Mouse (Mus musculus) T-helper 1 cell (primary cell): ENCODE results near the gene Dtx3.

Experiments used
- in situ Hi-C: fragments of 300-600 bp; cut with MboI, MseI; formaldehyde crosslinking; loops from one replicate; pipeline ENCODE4 v1.15.1; 2025; ENCODE audit warnings: high pct_unique_total_duplicates

Gene Dtx3

GRCm38 (mm10) chr10:127185506-127185905, 10.0 kb downstream of the Dtx3 start:
- in situ Hi-C loops = no loop called here

- in situ Hi-C loops = no loop called here
These were observed 10.4 kb downstream of the Dtx3 start for GRCm38 (mm10) chr10:127185101-127185500.

- in situ Hi-C loops = no loop called here
These were observed 11.8 kb downstream of the Dtx3 start for GRCm38 (mm10) chr10:127183759-127184158.

GRCm38 (mm10) chr10:127182624-127183023, 12.9 kb downstream of the Dtx3 start:
- in situ Hi-C loops = no loop called here

GRCm38 (mm10) chr10:127181566-127181965, 14.0 kb downstream of the Dtx3 start:
- in situ Hi-C loops = no loop called here

- in situ Hi-C loops = no loop called here
These were observed 14.9 kb downstream of the Dtx3 start for GRCm38 (mm10) chr10:127180695-127181047.

GRCm38 (mm10) chr10:127179871-127180694, 15.4 kb downstream of the Dtx3 start, which contains the start of gene Slc26a10:
Gene Slc26a10 (minus strand): TSS chr10:127180645.
- in situ Hi-C loops = loop anchor here (5.0 kb wide), 1 partner anchor 103 kb away; the partner anchor contains the start of gene Agap2

- in situ Hi-C loops = loop anchor here (5.0 kb wide), 1 partner anchor 101 kb away; the partner anchor contains the start of gene Agap2
These were observed 17.1 kb downstream of the Dtx3 start for GRCm38 (mm10) chr10:127178286-127179027.

- in situ Hi-C loops = loop anchor here (5.0 kb wide), 1 partner anchor 100 kb away; the partner anchor contains the start of gene Agap2
These were observed 17.8 kb downstream of the Dtx3 start for GRCm38 (mm10) chr10:127177719-127178118.

- in situ Hi-C loops = loop anchor here (5.0 kb wide), 1 partner anchor 100 kb away; the partner anchor contains the start of gene Agap2
These were observed 18.3 kb downstream of the Dtx3 start for GRCm38 (mm10) chr10:127177235-127177634.

- in situ Hi-C loops = loop anchor here (5.0 kb wide), 1 partner anchor 99 kb away; the partner anchor contains the start of gene Agap2
These were observed 18.8 kb downstream of the Dtx3 start for GRCm38 (mm10) chr10:127176756-127177155.

GRCm38 (mm10) chr10:127176228-127176627, 19.3 kb downstream of the Dtx3 start:
- in situ Hi-C loops = loop anchor here (5.0 kb wide), 1 partner anchor 99 kb away; the partner anchor contains the start of gene Agap2

- in situ Hi-C loops = loop anchor here (5.0 kb wide), 1 partner anchor 57 kb away; no protein-coding TSS in a partner anchor
These were observed 21.4 kb downstream of the Dtx3 start for GRCm38 (mm10) chr10:127174170-127174569.

- in situ Hi-C loops = loop anchor here (5.0 kb wide), 1 partner anchor 56 kb away; no protein-coding TSS in a partner anchor
These were observed 22.1 kb downstream of the Dtx3 start for GRCm38 (mm10) chr10:127173148-127174065.

- in situ Hi-C loops = loop anchor here (5.0 kb wide), 1 partner anchor 54 kb away; no protein-coding TSS in a partner anchor
These were observed 23.8 kb downstream of the Dtx3 start for GRCm38 (mm10) chr10:127171631-127172200.

- in situ Hi-C loops = loop anchor here (5.0 kb wide), 1 partner anchor 54 kb away; no protein-coding TSS in a partner anchor
These were observed 24.7 kb downstream of the Dtx3 start for GRCm38 (mm10) chr10:127170837-127171272.

GRCm38 (mm10) chr10:127170002-127170401, 25.5 kb downstream of the Dtx3 start:
- in situ Hi-C loops = loop anchor here (5.0 kb wide), 1 partner anchor 53 kb away; no protein-coding TSS in a partner anchor

GRCm38 (mm10) chr10:127167614-127168192, 27.8 kb downstream of the Dtx3 start:
- in situ Hi-C loops = no loop called here

GRCm38 (mm10) chr10:127166771-127167613, 28.5 kb downstream of the Dtx3 start:
- in situ Hi-C loops = no loop called here
